Mouse (Mus musculus) erythroblast, embryonic 14.5 days (primary cell): Measurements from ENCODE around the gene Nrros.

Experiments
- GATA1 ChIP-seq: IDR thresholded peaks from 2 replicates; pipeline ENCODE4 v1.6.1; 2012; ENCODE audit warnings: low read length, inconsistent platforms, mixed read lengths
- TAL1 ChIP-seq: IDR thresholded peaks from 3 replicates; pipeline ENCODE4 v1.6.1; 2012; ENCODE audit warnings: low read length, inconsistent platforms, mixed read lengths

DNA sequence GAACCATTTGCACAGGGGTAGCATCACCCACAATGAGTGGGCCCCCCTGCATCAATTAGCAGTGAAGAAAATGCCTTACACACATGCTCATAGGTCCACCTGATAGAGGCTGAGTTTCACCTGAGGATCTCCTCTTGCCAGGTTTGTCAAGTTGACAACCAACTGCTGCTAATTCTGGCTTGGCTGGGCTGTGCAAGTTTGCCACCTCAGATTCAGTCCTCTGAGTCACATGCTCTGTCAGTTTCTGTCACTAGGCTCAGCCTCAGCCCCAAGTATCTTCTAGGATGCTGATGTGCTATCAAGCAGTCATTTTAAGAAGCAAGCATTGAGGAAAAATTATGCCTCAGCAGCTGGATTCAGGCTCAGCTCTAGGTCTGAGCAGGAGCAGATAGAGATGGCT, 48.8 kb upstream of the Nrros start:
- TF ChIP-seq GATA1 = no peak
- no peak for TF ChIP-seq TAL1
